Mouse (Mus musculus) lung, embryonic 14.5 days (tissue): ENCODE results near the gene Erc2. TPM values are rescaled to one million over a fixed set of nuclear protein-coding genes. Genes with fewer than 3 reads are reported as not detected.

Experiments
- ATAC-seq: fragments of 200-750 bp; cut with Nextera tagmentation; 2 replicates; pipeline ENCODE4 v1.8.0; 2017; ENCODE audit warnings: mild to moderate bottlenecking, moderate TSS enrichment, moderate library complexity; ENCODE audit not compliant: insufficient read depth
- DNase-seq: peaks from one replicate; pipeline ENCODE4 v3.0.0-alpha.2; 2015
- H3K27ac ChIP-seq: fragments of 300-500 bp; sonication (generic); 2 replicates; pipeline ENCODE4 v1.5.1; 2014; ENCODE audit warnings: low read depth, mild to moderate bottlenecking, moderate library complexity
- H3K27me3 ChIP-seq: fragments of 300-500 bp; sonication (generic); 2 replicates; pipeline ENCODE4 v1.6.1; 2014; ENCODE audit warnings: low read length, control low read depth; ENCODE audit not compliant: insufficient read depth
- H3K36me3 ChIP-seq: fragments of 300-500 bp; sonication (generic); 2 replicates; pipeline ENCODE4 v1.6.1; 2014; ENCODE audit warnings: control low read depth; ENCODE audit not compliant: insufficient read depth
- H3K4me1 ChIP-seq: fragments of 300-500 bp; sonication (generic); 2 replicates; pipeline ENCODE4 v1.6.1; 2014; ENCODE audit warnings: antibody characterized with exemption, control low read depth; ENCODE audit not compliant: insufficient read depth
- H3K4me2 ChIP-seq: fragments of 300-500 bp; sonication (generic); 2 replicates; pipeline ENCODE4 v1.6.1; 2014; ENCODE audit warnings: mild to moderate bottlenecking
- H3K4me3 ChIP-seq: fragments of 300-500 bp; sonication (generic); 2 replicates; pipeline ENCODE4 v1.5.1; 2014; ENCODE audit warnings: low read depth, low read length
- H3K9ac ChIP-seq: fragments of 300-500 bp; sonication (generic); 2 replicates; pipeline ENCODE4 v1.6.1; 2014
- H3K9me3 ChIP-seq: fragments of 300-500 bp; sonication (generic); 2 replicates; pipeline ENCODE4 v1.6.1; 2016; ENCODE audit warnings: low read depth, low read length, control low read depth
- CTCF ChIP-seq: IDR thresholded peaks from 2 replicates; pipeline ENCODE4 v1.5.1; 2016; ENCODE audit warnings: antibody characterized with exemption, low read depth
- WGBS: fragments of 180-500 bp; shearing (Covaris S2); extraction: QIAGEN DNeasy Blood & Tissue Kit; methylation state at CpG from one replicate; pipeline ENCODE4 v1.1.7; 2014; 5-methylcytosine and 5-hydroxymethylcytosine counted together
- polyA plus RNA-seq: library from polyadenylated mRNA; unstranded; fragments of >200 nt; fragmentation: Nextera tagmentation; extraction: Ambion mirVana; gene quantifications from 2 replicates; pipeline ENCODE4 v1.2.1, GENCODE M21; 2014

Gene Erc2
- polyA plus RNA-seq, 1 experiment from 2014 or later, result 2.1 TPM

DNA sequence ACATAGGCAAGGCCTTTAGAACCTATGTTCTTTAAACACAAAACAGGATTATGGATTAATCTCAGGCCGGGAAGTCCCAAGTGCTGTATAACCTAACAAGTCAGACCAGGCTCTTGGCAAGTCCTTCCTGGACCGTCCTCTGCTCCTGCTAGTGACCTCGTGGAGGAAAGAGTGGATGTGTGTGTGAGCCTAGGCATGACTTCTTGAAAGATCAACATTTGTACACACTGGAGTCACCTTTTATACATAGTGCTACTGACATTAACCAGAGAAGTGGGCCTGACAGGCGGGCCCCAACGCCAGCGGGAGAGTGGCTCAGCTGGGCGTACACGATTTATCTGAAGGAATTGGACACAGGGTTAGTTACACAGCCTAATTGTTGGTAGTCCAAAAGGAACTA is 504.6 kb downstream of the Erc2 start:
- Histone ChIP-seq H3K27me3 (no peaks in the 10 kb centered on the region), H3K4me1 (no peaks in the 10 kb centered on the region), H3K4me3 (no peak overlapping the region), H3K27ac (no peak overlapping the region), H3K36me3 (no peaks in the 10 kb centered on the region), H3K4me2 (no peak overlapping the region), H3K9me3 (no peaks in the 10 kb centered on the region), H3K9ac (no peak overlapping the region)
- no peak for TF ChIP-seq CTCF
- peak; percentile 1 for DNase-seq
- 28% methylated on average over 8 of the region's 8 CpGs for WGBS
- no peak for ATAC-seq

DNA sequence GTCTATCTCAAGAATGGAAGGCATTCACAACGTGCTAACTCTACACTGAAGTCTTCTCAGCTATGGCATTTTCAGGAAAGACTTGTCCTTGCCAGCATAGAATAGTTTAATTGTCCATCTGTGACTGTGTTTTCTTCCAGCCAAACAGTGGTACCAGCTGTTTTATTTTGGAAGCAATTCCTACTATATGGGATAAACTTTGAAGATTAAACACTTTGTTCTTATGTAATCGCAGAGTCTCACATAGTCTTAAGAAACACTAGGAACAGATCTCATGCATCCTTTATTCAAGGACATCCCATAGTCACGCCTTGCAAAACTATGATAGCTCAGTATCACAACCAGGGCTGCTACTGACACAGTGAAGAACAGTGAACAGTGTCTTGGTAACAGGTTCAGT is 506.8 kb downstream of the Erc2 start:
- peak; percentile 19 for DNase-seq

DNA sequence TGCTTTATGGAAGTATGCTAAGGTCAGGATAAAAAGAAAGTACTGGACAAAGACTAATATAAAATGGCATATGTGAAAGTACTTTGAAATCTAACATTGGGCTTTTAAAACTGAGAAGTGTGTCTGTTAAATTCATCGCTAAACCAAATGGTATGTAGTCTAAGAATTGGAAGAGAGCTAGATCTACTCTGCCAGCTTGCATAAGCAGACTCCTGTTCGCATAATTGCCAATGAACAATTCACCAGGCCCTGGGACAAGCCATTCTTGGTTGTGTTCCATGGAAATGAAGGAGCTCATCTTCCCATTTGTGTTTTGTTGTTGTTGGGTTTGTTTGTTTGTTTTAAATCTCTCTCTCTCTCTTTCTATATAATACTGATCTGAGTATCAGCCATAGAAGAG is 521.8 kb downstream of the Erc2 start:
- DNase-seq (no peak), ATAC-seq (no peak)
- Histone ChIP-seq H3K9ac (no peak overlapping the region), H3K27ac (no peak overlapping the region), H3K4me3 (no peak overlapping the region), H3K4me1 (no peaks in the 10 kb centered on the region), H3K36me3 (no peaks in the 10 kb centered on the region), H3K4me2 (no peak overlapping the region), H3K9me3 (no peaks in the 10 kb centered on the region), H3K27me3 (no peaks in the 10 kb centered on the region)
- WGBS, result 97% methylated on average over 2 of the region's 2 CpGs
- no peak for TF ChIP-seq CTCF

More for the DNA sequence above, 506.8 kb downstream of the Erc2 start:
- Histone ChIP-seq H3K4me1 (no peaks in the 10 kb centered on the region), H3K27ac (no peak overlapping the region), H3K9ac (no peak overlapping the region), H3K4me2 (no peak overlapping the region), H3K27me3 (no peaks in the 10 kb centered on the region), H3K36me3 (no peaks in the 10 kb centered on the region), H3K4me3 (no peak overlapping the region), H3K9me3 (no peaks in the 10 kb centered on the region)
- no peak for TF ChIP-seq CTCF
- WGBS, result 73% methylated on average over 3 of the region's 3 CpGs
- no peak for ATAC-seq

DNA sequence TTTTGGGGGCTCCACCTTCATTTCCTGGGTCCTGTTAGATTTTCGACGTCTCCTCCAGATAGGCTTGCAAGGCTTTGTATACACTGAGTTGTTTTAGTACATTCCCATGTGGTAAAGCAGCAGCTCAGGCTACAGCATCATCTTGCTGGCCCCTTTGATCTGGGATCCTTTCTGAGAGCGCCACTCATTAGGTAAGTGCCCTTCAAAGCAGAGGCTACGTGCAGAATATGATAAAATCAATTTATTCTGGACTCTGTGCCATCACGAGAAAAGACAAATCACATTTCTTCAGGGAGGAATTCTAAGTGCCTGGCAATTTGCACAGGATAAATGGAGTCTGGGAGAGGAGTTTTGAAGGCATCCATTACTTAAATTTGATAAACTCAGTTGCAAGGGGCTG is 525.0 kb downstream of the Erc2 start:
- no peaks in the 10 kb centered on the region for H3K9me3 ChIP-seq
- H3K9ac ChIP-seq, result no peak overlapping the region
- 18% methylated on average over 5 of the region's 5 CpGs for WGBS
- no peak for TF ChIP-seq CTCF
- no peaks in the 10 kb centered on the region for H3K4me1 ChIP-seq
- no peaks in the 10 kb centered on the region for H3K36me3 ChIP-seq
- no peak overlapping the region for H3K4me2 ChIP-seq
- no peak overlapping the region for H3K4me3 ChIP-seq
- H3K27me3 ChIP-seq, result no peaks in the 10 kb centered on the region
- no peak for ATAC-seq
- no peak for DNase-seq
- no peak overlapping the region for H3K27ac ChIP-seq

DNA sequence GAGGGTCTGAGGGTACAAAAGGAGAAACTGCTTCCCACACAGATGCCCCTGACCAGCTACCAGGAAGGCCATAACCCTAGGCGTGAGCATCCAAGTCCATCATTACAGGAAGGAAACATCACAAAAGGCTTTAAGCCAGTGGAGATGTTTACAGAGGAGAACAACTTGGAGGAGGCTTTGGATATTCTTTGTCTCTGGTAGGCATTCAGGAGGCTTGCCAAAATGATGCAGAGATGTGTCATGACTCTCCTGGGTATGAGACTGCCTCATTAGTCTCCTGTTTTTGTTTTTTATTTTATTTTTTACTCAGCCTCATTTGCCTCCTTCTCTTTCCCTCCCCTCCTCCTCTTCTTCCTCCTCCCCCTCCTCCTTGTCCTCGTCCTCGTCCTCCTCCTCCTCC is 528.7 kb downstream of the Erc2 start:
- Histone ChIP-seq H3K4me2 (no peak overlapping the region), H3K9ac (no peak overlapping the region), H3K36me3 (no peaks in the 10 kb centered on the region), H3K9me3 (no peaks in the 10 kb centered on the region), H3K4me3 (no peak overlapping the region), H3K27ac (no peak overlapping the region), H3K4me1 (no peaks in the 10 kb centered on the region), H3K27me3 (no peaks in the 10 kb centered on the region)
- TF ChIP-seq CTCF, result no peak
- ATAC-seq (no peak), DNase-seq (no peak)
- WGBS, result 84% methylated on average over 3 of the region's 3 CpGs

DNA sequence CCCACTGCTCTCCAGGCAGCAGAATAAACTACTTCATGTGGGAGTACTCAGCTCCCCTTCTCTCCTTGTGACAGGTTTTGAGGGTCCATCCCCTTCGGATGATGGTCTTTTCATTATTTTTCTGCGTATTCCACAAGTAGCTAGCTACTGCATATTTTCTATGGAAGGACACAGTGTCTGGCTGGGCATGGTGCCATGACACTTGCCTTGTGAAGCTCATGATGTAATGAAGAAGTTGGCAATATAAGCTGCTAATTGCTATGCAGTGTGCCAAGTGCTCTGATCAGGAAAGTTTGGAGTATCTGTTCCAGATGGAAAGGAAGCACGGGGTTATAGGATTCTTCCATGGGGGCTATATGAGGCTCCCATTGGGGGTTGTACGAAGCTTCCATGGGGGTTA is 533.5 kb downstream of the Erc2 start:
- no peaks in the 10 kb centered on the region for H3K9me3 ChIP-seq
- WGBS, result 81% methylated on average over 4 of the region's 4 CpGs
- no peak for DNase-seq
- no peak for TF ChIP-seq CTCF
- H3K4me3 ChIP-seq, result no peak overlapping the region
- H3K9ac ChIP-seq, result no peak overlapping the region
- H3K36me3 ChIP-seq, result no peaks in the 10 kb centered on the region
- H3K27me3 ChIP-seq, result no peaks in the 10 kb centered on the region
- H3K4me1 ChIP-seq, result no peaks in the 10 kb centered on the region
- ATAC-seq, result no peak
- H3K27ac ChIP-seq, result no peak overlapping the region
- H3K4me2 ChIP-seq, result no peak overlapping the region

DNA sequence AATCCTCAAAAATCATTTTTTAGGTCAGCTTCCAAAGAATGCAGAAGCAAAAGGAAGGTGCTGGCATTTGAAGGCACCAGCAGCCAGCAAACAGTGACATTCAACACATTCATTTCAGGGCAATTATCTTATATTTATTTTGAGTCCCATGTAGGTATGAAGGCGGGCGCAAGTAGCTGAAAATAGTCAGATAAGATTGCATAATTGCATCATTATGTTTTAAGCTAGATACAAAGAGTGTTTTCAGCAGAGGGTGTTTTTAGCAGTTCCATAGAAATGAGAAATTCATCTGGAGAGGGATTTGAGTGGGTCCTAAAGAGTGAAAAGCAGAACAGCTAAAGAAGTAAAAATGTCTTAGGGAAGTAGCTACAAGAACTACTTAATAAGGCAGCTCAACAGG is 538.6 kb downstream of the Erc2 start:
- H3K9ac ChIP-seq, result no peak overlapping the region
- H3K27me3 ChIP-seq, result no peaks in the 10 kb centered on the region
- DNase-seq, result no peak
- 85% methylated on average over 2 of the region's 2 CpGs for WGBS
- H3K4me1 ChIP-seq, result peaks cover 9% of the 10 kb centered on the region; the same call in 1 of the 2 replicates
- no peak for ATAC-seq
- no peak for TF ChIP-seq CTCF
- H3K36me3 ChIP-seq, result no peaks in the 10 kb centered on the region
- no peak overlapping the region for H3K4me2 ChIP-seq
- H3K4me3 ChIP-seq, result no peak overlapping the region
- no peaks in the 10 kb centered on the region for H3K9me3 ChIP-seq
- H3K27ac ChIP-seq, result no peak overlapping the region

DNA sequence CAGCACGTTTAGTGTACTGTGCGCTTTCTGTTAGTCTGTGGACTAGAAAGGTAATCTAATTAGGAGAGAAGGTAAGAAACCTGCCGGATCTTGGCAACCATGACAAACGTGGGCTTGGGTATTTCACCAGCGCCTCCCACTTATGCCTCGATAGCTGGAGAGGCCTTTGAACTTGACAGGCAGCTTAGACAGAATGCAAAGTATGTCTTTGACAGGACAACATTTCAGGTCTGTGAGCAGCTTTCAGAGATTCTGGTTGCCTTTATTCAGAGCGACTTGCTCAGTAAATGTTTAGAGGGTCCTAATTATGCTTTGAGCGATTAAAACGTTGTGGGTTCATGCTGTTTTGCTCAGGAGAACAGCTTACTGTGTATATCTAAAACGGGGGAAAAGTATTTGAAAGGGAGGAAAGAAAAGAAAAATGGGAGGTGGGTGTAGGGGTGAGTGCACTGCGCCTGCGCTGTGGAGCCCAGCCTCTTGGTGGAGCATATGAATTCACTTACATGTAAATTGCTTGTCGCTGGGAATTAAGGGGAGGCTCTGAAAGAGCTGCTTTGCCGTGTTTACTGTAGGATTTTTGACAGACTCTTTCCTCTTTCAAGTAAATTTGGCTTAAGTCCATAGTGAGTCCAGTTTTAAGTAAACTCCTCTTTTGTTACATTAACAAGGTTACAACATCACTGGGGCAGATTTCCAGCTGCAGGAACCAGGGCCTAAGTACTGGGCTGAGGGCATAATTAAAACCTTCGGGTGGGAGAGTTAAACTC is 542.6 kb downstream of the Erc2 start:
- H3K4me1 ChIP-seq, result peaks cover 12% of the 10 kb centered on the region; the same call in 1 of the 2 replicates
- peak; percentile 86 for ATAC-seq
- no peak overlapping the region for H3K9ac ChIP-seq
- peak; percentile 87 for DNase-seq
- H3K36me3 ChIP-seq, result no peaks in the 10 kb centered on the region
- H3K4me3 ChIP-seq, result no peak overlapping the region
- 17% methylated on average over 15 of the region's 15 CpGs for WGBS
- H3K9me3 ChIP-seq, result no peaks in the 10 kb centered on the region
- H3K4me2 ChIP-seq, result peak overlapping the region; percentile 21; the same call in 1 of the 2 replicates
- 0 out of 2 replicates have a peak, but pooled peaks have one; percentile 10 for TF ChIP-seq CTCF
- H3K27me3 ChIP-seq, result no peaks in the 10 kb centered on the region
- peak overlapping the region; percentile 82 for H3K27ac ChIP-seq
